Mouse (Mus musculus): ENCODE measurements around the gene Shank3.

DNA sequence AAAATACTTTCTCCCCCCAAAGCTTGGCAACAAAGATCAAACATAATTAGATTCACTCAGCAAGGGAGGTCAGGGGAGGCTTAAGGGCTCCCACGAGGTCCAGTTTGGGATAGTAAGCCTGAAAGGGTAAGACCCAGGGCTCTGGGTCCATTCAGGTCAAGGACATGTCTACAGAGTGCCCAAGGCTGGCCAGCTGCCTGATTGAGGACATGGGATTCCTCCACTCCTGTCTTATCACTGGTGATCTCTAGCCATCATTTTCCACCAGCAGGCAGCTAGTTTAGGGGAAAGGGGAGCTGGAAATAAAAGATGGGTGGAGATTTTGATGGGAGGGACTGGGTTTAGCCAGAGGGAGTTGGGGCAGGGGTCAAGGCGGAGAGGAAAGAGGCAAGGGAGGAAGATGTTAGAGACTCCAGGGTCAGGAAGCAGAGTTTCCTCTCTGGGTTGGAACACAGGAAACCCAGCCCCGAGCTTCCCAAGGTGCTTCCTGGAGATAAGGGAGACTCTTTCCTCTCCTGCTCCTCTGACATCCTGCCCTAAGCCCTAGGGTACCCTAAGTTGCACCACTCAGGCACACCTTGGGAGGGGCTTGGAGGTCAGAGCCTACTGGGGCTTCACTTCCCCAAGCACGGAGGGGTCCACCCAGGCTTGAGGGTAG, 1.9 kb upstream of the Shank3 start:
- TF ChIP-seq TAL1 (IDR thresholded peaks at IDR 0.05; ENCODE audit: low read length) (no peak), GATA1 (IDR thresholded peaks at IDR 0.05; ENCODE audit: low read length) (no peak)

Data from erythroblast, embryonic 14.5 days (primary cell).